Mouse (Mus musculus): ENCODE measurements around the gene Ntpcr.

Ntpcr gene

GRCm38 (mm10) chr8:125776800-125777199, 47.0 kb downstream of the Ntpcr start:
- DNase-seq = no peak

GRCm38 (mm10) chr8:125777478-125778164, 47.9 kb downstream of the Ntpcr start:
- no peak for DNase-seq

GRCm38 (mm10) chr8:125778919-125779318, 49.2 kb downstream of the Ntpcr start:
- DNase-seq = no peak

- DNase-seq = no peak
Measured at GRCm38 (mm10) chr8:125779656-125780055, 49.9 kb downstream of the Ntpcr start.

- peak; percentile 31 to 42 for DNase-seq
Measured at GRCm38 (mm10) chr8:125782161-125782560, 52.4 kb downstream of the Ntpcr start.

GRCm38 (mm10) chr8:125786886-125787285, 57.1 kb downstream of the Ntpcr start:
- no peak for DNase-seq

GRCm38 (mm10) chr8:125792816-125793455, 63.2 kb downstream of the Ntpcr start:
- DNase-seq = no peak

- DNase-seq = no peak
Measured at GRCm38 (mm10) chr8:125795341-125795740, 65.6 kb downstream of the Ntpcr start.

GRCm38 (mm10) chr8:125796970-125797369, 67.2 kb downstream of the Ntpcr start:
- DNase-seq = peak in 1 of 2 experiments; percentile 45
